Mouse (Mus musculus): ENCODE measurements around the gene Pbp2. TPM values are rescaled to one million over a fixed set of nuclear protein-coding genes. Genes with fewer than 3 reads are reported as not detected.

Pbp2 gene
- polyA plus RNA-seq, 1 experiment from 2014 or later, result not detected

GRCm38 (mm10) chr6:135299024-135299550 lies 11.1 kb downstream of the Pbp2 start:
- H3K27me3 ChIP-seq, result no peaks in the 10 kb centered on the region
- H3K9me3 ChIP-seq, result no peaks in the 10 kb centered on the region
- H3K36me3 ChIP-seq, result no peaks in the 10 kb centered on the region
- no peak overlapping the region for H3K9ac ChIP-seq (replicated peaks)
- H3K27ac ChIP-seq, result no peak overlapping the region
- H3K4me1 ChIP-seq (replicated peaks), result peaks cover 15% of the 10 kb centered on the region; the same call in 1 of the 2 replicates
- 86% methylated on average over 7 of the region's 7 CpGs for WGBS
- ATAC-seq (ENCODE audit: insufficient number of reproducible peaks, insufficient read depth, low FRiP score, low TSS enrichment, low read depth), result no peak
- H3K4me3 ChIP-seq (replicated peaks), result no peak overlapping the region
- H3K4me2 ChIP-seq, result no peak overlapping the region

GRCm38 (mm10) chr6:135297570-135297969 lies 12.6 kb downstream of the Pbp2 start:
- Histone ChIP-seq H3K9ac (replicated peaks) (no peak overlapping the region), H3K4me1 (replicated peaks) (peaks cover 13% of the 10 kb centered on the region; the same call in 1 of the 2 replicates), H3K9me3 (no peaks in the 10 kb centered on the region), H3K4me3 (replicated peaks) (no peak overlapping the region), H3K36me3 (no peaks in the 10 kb centered on the region), H3K27ac (no peak overlapping the region), H3K4me2 (no peak overlapping the region), H3K27me3 (no peaks in the 10 kb centered on the region)
- 80% methylated on average over 7 of the region's 7 CpGs for WGBS
- no peak for ATAC-seq (ENCODE audit: insufficient number of reproducible peaks, insufficient read depth, low FRiP score, low TSS enrichment, low read depth)

DNA sequence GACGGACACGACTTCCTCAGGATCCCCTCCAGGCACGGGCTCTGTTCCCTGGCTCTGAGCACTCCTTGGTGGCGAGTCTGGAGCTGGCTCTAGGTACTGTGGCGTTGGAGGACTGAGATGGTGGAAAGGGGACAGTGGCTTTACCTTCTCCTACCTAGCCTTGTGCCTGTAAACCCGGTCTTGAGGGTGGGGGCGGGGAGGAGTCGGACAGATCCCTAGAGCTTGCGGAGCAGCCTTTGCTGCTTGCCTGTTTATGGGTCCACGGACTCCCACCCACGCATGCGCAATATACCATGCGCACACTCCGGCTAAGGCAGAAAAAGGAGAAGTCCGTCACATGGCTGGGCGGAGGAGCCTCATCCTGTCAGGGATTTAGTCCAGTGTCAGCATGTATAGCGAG lies 13.9 kb downstream of the Pbp2 start:
- no peak overlapping the region for H3K4me3 ChIP-seq (replicated peaks)
- peaks cover 13% of the 10 kb centered on the region; the same call in 1 of the 2 replicates for H3K4me1 ChIP-seq (replicated peaks)
- no peak overlapping the region for H3K9ac ChIP-seq (replicated peaks)
- H3K27me3 ChIP-seq, result no peaks in the 10 kb centered on the region
- no peak overlapping the region for H3K4me2 ChIP-seq
- no peaks in the 10 kb centered on the region for H3K36me3 ChIP-seq
- 0 out of 2 replicates have a peak, but pooled peaks have one; percentile 26 for ATAC-seq (ENCODE audit: insufficient number of reproducible peaks, insufficient read depth, low FRiP score, low TSS enrichment, low read depth)
- H3K9me3 ChIP-seq, result no peaks in the 10 kb centered on the region
- 0 out of 2 replicates have a peak overlapping the region, but pooled peaks have one; percentile 17 for H3K27ac ChIP-seq
- WGBS, result 78% methylated on average over 17 of the region's 17 CpGs

DNA sequence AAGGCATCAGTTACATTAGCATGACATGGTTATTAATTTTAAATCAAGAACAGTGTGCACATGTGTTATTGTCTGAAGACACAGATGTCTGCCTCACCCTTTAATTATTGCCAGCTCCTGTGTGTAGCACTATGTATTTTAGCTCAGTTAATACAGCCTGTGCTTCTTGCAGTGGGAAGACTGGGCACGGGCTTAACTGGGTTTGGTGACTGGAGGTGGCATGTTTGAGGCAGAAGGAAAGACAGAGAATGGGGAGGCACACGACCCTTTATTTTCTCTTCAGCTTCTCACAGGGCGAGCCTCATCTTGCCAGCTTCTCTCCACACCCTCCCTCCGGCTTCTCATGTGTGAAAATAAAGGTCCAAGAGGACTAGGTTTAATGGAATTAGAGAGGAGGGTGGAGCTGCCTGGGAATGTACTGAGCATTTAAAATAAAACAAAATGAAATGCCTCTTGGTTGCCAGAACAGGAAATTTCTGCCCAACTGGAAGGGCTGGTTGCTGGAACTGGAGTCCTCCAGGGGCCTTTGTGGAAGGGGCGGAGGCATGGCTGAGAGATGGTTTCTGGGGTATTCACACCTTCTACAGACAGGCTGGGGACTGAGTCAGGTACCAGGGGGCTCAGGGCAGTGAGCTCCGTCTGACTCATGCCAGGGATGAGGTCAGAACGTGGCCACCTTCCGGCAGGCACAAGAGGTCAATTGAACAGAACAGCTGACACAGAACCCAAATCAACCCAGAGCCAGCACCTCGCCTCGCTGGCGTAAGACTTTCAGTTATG lies 14.9 kb downstream of the Pbp2 start:
- Histone ChIP-seq H3K4me2 (no peak overlapping the region), H3K4me1 (replicated peaks) (peaks cover 13% of the 10 kb centered on the region; the same call in 1 of the 2 replicates), H3K4me3 (replicated peaks) (no peak overlapping the region), H3K9me3 (no peaks in the 10 kb centered on the region), H3K27me3 (no peaks in the 10 kb centered on the region), H3K27ac (peak overlapping the region; percentile 25; the same call in 1 of the 2 replicates), H3K36me3 (no peaks in the 10 kb centered on the region), H3K9ac (replicated peaks) (no peak overlapping the region)
- 67% methylated on average over 11 of the region's 11 CpGs for WGBS
- no peak for ATAC-seq (ENCODE audit: insufficient number of reproducible peaks, insufficient read depth, low FRiP score, low TSS enrichment, low read depth)

GRCm38 (mm10) chr6:135294150-135294549 lies 16.1 kb downstream of the Pbp2 start:
- Histone ChIP-seq H3K36me3 (no peaks in the 10 kb centered on the region), H3K4me2 (no peak overlapping the region), H3K27me3 (no peaks in the 10 kb centered on the region), H3K9ac (replicated peaks) (no peak overlapping the region), H3K4me1 (replicated peaks) (peaks cover 13% of the 10 kb centered on the region; the same call in 1 of the 2 replicates), H3K4me3 (replicated peaks) (no peak overlapping the region), H3K27ac (no peak overlapping the region), H3K9me3 (no peaks in the 10 kb centered on the region)
- WGBS, result 88% methylated on average over 6 of the region's 6 CpGs
- ATAC-seq (ENCODE audit: insufficient number of reproducible peaks, insufficient read depth, low FRiP score, low TSS enrichment, low read depth), result no peak

DNA sequence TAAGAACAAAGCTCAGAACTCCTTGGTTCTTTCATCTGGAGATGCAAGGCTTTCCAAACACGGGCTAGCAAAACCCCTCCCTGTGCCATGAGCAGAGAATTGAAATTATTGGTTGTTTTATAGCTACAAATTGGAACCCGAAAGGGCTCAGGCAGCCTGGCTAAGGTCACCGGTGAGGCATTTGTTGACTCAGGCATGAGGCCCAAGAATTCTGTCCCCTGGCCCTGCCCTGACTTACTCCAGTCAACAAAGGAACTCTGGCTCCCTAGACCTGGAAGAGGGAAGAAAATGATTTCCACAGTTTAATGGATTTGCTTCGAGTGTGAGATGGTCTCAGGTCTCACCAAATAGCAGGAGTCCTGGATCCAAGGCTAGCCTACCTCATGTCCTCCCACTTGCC lies 17.8 kb downstream of the Pbp2 start:
- peaks cover 13% of the 10 kb centered on the region; the same call in 1 of the 2 replicates for H3K4me1 ChIP-seq (replicated peaks)
- H3K4me2 ChIP-seq, result no peak overlapping the region
- H3K9me3 ChIP-seq, result no peaks in the 10 kb centered on the region
- ATAC-seq (ENCODE audit: insufficient number of reproducible peaks, insufficient read depth, low FRiP score, low TSS enrichment, low read depth), result no peak
- no peaks in the 10 kb centered on the region for H3K27me3 ChIP-seq
- H3K4me3 ChIP-seq (replicated peaks), result no peak overlapping the region
- no peak overlapping the region for H3K27ac ChIP-seq
- H3K9ac ChIP-seq (replicated peaks), result no peak overlapping the region
- H3K36me3 ChIP-seq, result no peaks in the 10 kb centered on the region
- WGBS, result 55% methylated on average over 4 of the region's 4 CpGs

GRCm38 (mm10) chr6:135279856-135280255 lies 30.3 kb downstream of the Pbp2 start:
- WGBS, result 3% methylated on average over 10 of the region's 10 CpGs
- no peak overlapping the region for H3K4me2 ChIP-seq
- H3K36me3 ChIP-seq, result no peaks in the 10 kb centered on the region
- no peak for ATAC-seq (ENCODE audit: insufficient number of reproducible peaks, insufficient read depth, low FRiP score, low TSS enrichment, low read depth)
- 0 out of 2 replicates have a peak overlapping the region, but pooled peaks have one; percentile 24 for H3K9ac ChIP-seq (replicated peaks)
- H3K4me3 ChIP-seq (replicated peaks), result no peak overlapping the region
- peak overlapping the region; percentile 9; the same call in 1 of the 2 replicates for H3K27ac ChIP-seq
- no peaks in the 10 kb centered on the region; the same call in 1 of the 2 replicates for H3K27me3 ChIP-seq
- no peaks in the 10 kb centered on the region for H3K9me3 ChIP-seq
- H3K4me1 ChIP-seq (replicated peaks), result peaks cover 14% of the 10 kb centered on the region

- 52% methylated on average over 5 of the region's 5 CpGs for WGBS
- Histone ChIP-seq H3K9me3 (no peaks in the 10 kb centered on the region), H3K27ac (no peak overlapping the region), H3K36me3 (no peaks in the 10 kb centered on the region), H3K4me3 (replicated peaks) (no peak overlapping the region), H3K27me3 (no peaks in the 10 kb centered on the region; the same call in 1 of the 2 replicates), H3K4me2 (no peak overlapping the region), H3K4me1 (replicated peaks) (peaks cover 14% of the 10 kb centered on the region), H3K9ac (replicated peaks) (no peak overlapping the region)
- ATAC-seq (ENCODE audit: insufficient number of reproducible peaks, insufficient read depth, low FRiP score, low TSS enrichment, low read depth), result no peak
Observed at GRCm38 (mm10) chr6:135279286-135279685, 30.9 kb downstream of the Pbp2 start.

GRCm38 (mm10) chr6:135278302-135278701 lies 31.9 kb downstream of the Pbp2 start:
- Histone ChIP-seq H3K4me2 (no peak overlapping the region), H3K9me3 (no peaks in the 10 kb centered on the region), H3K27ac (no peak overlapping the region), H3K4me1 (replicated peaks) (peaks cover 15% of the 10 kb centered on the region), H3K4me3 (replicated peaks) (no peak overlapping the region), H3K36me3 (no peaks in the 10 kb centered on the region), H3K27me3 (no peaks in the 10 kb centered on the region; the same call in 1 of the 2 replicates), H3K9ac (replicated peaks) (no peak overlapping the region)
- 88% methylated on average over 6 of the region's 6 CpGs for WGBS
- ATAC-seq (ENCODE audit: insufficient number of reproducible peaks, insufficient read depth, low FRiP score, low TSS enrichment, low read depth), result no peak

- ATAC-seq (ENCODE audit: insufficient number of reproducible peaks, insufficient read depth, low FRiP score, low TSS enrichment, low read depth), result no peak
- H3K4me3 ChIP-seq (replicated peaks), result no peak overlapping the region
- peaks cover 16% of the 10 kb centered on the region for H3K4me1 ChIP-seq (replicated peaks)
- H3K36me3 ChIP-seq, result no peaks in the 10 kb centered on the region
- H3K4me2 ChIP-seq, result no peak overlapping the region
- H3K27me3 ChIP-seq, result no peaks in the 10 kb centered on the region; the same call in 1 of the 2 replicates
- H3K27ac ChIP-seq, result no peak overlapping the region
- H3K9me3 ChIP-seq, result no peaks in the 10 kb centered on the region
- no peak overlapping the region for H3K9ac ChIP-seq (replicated peaks)
- 52% methylated on average over 6 of the region's 6 CpGs for WGBS
Observed at GRCm38 (mm10) chr6:135276474-135277295, 33.5 kb downstream of the Pbp2 start.

DNA sequence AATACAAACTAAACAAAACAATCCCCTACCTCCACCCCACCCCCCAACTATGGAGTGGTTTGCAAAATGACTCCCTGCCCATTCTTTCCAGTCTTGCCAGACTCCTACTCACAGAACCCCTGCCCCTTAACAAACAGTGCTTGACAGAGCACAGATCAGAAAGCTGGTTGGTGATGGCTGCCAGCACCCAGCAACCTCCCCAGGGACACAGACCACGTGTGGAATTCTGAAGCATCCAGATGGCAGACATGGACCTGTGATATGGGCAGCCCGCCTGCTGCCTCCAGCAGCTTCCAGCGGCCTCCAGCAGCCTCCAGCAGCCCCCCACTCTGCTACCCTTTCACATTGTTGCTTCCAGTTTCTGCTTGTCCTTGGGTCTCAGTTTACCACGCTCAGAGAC lies 35.0 kb downstream of the Pbp2 start:
- no peak overlapping the region for H3K9ac ChIP-seq (replicated peaks)
- no peak for ATAC-seq (ENCODE audit: insufficient number of reproducible peaks, insufficient read depth, low FRiP score, low TSS enrichment, low read depth)
- no peaks in the 10 kb centered on the region; the same call in 1 of the 2 replicates for H3K27me3 ChIP-seq
- 83% methylated on average over 4 of the region's 4 CpGs for WGBS
- H3K36me3 ChIP-seq, result no peaks in the 10 kb centered on the region
- peaks cover 23% of the 10 kb centered on the region for H3K4me1 ChIP-seq (replicated peaks)
- no peaks in the 10 kb centered on the region for H3K9me3 ChIP-seq
- H3K4me2 ChIP-seq, result no peak overlapping the region
- H3K4me3 ChIP-seq (replicated peaks), result no peak overlapping the region
- no peak overlapping the region for H3K27ac ChIP-seq

Measured in limb, embryonic 12.5 days (tissue).